Mouse (Mus musculus) urinary bladder, postnatal 14 days (tissue): Measurements from ENCODE around the gene Gimap4.

Source experiments
- DNase-seq: peaks from one replicate; pipeline ENCODE4 v3.0.0; 2021; ENCODE audit warnings: low spot score

Gimap4 gene

DNA sequence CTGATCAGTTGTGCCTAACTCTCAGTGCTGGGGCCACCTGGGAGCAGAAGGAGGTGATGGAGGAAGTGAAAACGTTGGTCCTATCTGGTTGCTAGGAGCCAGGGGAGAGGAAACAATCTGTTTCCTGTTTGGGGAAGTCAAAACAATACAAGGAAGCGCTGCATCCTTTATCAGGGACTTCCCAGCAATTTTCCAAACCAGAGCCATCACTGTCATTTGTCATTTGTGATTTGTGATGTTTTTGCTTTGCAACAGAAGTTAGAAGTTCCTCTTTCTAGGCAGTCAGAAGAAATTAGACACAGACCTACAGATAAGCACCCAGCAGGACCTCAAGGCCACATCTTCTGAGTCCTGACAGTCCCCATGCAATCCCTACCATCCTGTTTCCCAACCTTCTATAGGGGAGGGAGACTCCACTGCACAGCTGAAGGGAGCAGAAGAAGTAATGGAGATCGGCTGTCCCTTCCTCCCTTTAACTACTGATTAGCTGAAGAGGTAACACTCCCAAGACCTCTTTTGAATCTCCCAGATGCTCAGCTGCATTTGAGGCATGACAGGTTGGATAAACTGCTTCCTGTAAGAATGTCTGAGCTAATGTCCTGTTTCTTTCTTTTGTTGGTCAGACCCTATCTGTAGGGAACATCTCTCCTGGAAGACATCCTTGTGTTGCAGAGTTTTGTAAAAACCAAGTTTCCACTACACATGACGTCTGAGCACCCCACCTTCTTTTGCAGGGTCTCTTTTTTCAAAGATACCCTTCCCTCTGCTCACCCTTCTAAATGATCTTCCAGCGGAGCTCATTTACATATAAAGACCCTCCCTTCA lies 16.1 kb downstream of the Gimap4 start:
- DNase-seq = no peak

- no peak for DNase-seq
Observed at GRCm38 (mm10) chr6:48702146-48702545, 17.8 kb downstream of the Gimap4 start.

GRCm38 (mm10) chr6:48702601-48703000 lies 18.3 kb downstream of the Gimap4 start:
- DNase-seq = no peak

- no peak for DNase-seq
Observed at GRCm38 (mm10) chr6:48704146-48704545, 19.8 kb downstream of the Gimap4 start.

DNA sequence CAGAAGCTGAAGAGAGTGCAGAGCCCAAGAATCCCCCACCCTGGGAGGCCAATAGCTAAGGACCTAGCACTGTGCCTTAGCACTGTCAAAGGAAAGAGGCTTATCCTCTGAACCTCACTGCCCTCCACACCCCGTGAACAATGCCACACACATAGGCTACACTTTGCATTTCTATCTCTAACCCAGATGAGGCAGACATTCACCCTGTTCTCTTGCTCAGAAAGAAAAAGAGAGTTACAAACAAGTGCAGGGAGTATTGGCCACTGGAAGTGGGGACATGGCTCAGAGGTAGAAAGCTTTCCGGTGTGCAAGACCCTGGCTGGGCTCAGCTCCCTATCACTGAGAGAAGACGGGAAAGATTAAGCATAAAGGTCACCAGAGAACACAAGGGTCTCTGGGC lies 21.8 kb downstream of the Gimap4 start:
- no peak for DNase-seq

- no peak for DNase-seq
Observed at GRCm38 (mm10) chr6:48718455-48718854, 34.1 kb downstream of the Gimap4 start, which contains the start of the genes Gm28053 and Gimap7. TSS of gene Gm28053 (plus strand) at chr6:48718607. TSS of gene Gimap7 (plus strand) at chr6:48718621.

DNA sequence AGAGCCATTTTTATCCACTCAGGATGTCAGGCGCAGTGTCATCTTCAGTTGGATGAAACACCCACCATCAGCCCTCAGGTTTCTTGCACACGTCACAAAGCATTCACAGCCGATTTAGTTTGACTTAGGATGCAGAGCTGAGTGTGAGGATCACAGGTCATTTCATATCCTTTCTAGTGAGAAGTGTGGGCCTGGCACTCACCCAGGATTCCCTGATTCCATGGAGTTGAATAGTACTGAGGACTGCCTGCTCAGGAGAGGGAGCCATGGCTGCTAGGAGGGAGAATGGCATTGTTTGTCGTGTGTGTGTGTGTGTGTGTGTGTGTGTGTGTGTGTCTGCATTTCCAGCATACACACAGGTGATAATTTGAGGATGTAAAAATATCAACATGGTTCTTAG lies 36.0 kb downstream of the Gimap4 start:
- no peak for DNase-seq

GRCm38 (mm10) chr6:48723468-48723867 lies 39.1 kb downstream of the Gimap4 start:
- DNase-seq = no peak

- peak; percentile 29 for DNase-seq
Observed at GRCm38 (mm10) chr6:48725476-48725875, 41.1 kb downstream of the Gimap4 start.

- no peak for DNase-seq
Observed at GRCm38 (mm10) chr6:48727761-48728160, 43.4 kb downstream of the Gimap4 start.

- DNase-seq = no peak
Observed at GRCm38 (mm10) chr6:48732864-48733304, 48.5 kb downstream of the Gimap4 start.

- no peak for DNase-seq
Observed at GRCm38 (mm10) chr6:48733660-48734059, 49.3 kb downstream of the Gimap4 start.

DNA sequence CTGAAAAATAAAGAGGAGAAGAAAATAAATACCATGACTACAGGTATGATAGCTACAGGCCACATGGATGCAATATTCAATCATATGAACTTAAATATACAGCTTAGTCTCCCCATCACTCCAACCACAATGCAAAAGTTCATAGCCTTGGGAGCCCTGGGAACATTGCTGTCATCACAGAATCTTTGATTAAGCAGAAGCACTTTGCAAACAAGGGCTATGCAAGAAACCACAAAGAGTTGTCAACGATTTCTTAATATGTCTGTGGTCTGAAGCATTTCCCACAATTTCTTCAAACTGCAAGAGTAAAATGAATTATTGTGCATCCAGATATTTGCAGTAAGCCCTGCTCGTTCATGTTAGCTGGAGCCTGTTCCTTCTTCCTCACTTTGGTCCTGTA lies 52.7 kb downstream of the Gimap4 start:
- no peak for DNase-seq

DNA sequence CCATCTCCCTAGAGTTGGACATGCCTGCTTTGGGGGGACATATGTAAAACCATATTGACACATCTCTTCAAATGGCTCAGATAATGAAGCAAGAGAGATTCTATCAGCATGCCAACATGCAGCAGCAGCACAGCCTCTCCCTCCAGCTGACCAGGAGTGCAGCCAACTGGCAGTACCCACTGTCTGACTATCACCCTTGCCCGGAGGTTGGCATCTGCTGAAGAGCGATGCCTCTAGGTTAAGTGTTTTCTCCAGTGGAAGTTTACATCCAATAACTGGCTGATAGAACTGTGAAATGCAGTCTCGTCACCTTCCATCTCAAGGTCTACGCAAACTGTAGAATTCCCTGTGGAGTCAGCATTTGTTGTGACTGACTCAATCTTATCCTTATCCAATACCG lies 53.3 kb downstream of the Gimap4 start:
- no peak for DNase-seq

- no peak for DNase-seq
Observed at GRCm38 (mm10) chr6:48738961-48739779, 54.8 kb downstream of the Gimap4 start, which contains the start of gene Gimap1. TSS of gene Gimap1 (plus strand) at chr6:48739054.

DNA sequence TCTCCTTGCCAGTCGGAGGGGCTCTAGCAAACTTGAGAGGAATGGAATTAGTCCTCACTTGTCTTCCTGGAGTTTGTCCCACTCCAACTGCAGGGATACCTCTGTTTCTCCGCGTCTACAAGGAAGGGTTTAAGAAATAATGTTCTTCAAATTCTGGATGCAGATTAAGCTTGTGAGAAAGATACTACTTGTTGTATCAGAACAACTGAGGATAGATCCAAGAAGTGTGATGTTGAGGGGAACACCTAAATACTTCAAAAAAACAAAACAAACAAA lies 55.4 kb downstream of the Gimap4 start:
- DNase-seq = no peak

DNA sequence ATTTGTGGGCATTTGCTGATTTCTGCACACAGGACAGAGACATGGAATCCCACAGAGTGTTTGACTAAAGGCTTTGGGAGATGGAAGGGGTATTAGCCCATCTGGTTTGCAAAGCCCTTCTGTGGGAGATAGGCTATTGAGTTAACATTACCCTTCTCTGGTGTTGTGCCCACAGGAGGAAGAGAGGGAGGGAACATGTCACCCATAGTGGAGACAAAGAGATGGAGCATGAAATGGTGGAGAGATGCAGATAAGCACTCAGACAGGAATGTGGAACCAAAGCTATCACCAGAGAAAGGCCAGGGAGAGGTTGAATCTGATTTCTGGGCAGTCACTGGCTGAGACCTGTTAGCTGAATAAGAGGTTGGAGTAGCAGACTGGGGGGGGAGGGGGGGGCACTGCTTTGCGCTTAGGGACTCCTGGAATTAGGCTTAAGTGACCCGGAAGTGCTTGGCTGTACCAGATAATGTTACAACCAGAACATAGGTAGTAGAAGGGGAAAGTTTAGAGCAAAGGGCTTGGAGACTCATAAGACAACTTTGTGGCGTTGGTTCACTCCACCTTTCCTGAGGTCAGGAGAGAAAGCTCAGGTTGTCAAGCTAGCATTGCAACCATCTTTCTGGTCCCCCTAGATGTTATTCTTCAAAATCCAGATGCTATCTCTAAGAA lies 56.3 kb downstream of the Gimap4 start:
- DNase-seq = no peak

DNA sequence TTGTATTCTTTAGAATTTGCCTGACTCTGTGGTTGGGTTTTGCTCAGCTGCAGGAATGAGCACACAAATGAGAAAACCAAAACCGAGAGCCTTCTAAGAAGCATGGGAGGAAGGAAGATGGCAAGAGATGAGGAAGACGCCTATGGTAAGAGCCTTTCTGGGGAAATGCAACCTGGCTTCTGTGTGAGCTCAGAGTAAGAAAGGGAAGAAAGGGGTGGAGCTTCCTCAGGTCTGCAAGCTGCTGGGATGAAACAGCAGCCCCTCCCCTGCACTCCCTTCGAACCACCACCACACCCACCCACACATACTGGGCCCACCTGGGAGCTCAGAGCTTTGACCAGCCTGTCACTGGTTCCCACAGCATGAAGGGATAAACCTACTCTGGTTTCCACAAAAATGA lies 56.9 kb downstream of the Gimap4 start:
- DNase-seq = no peak
